Mouse (Mus musculus) intestine, embryonic 16.5 days (tissue): Measurements from ENCODE around the gene Tigd2. TPM values are rescaled to one million over a fixed set of nuclear protein-coding genes. Genes with fewer than 3 reads are reported as not detected.

Experiments used
- ATAC-seq: fragments of 200-750 bp; cut with Nextera tagmentation; 2 replicates; pipeline ENCODE4 v1.8.0; 2017; ENCODE audit warnings: moderate TSS enrichment, moderate library complexity
- H3K27ac ChIP-seq: fragments of 300-500 bp; sonication (generic); 2 replicates; pipeline ENCODE4 v1.5.1; 2014; ENCODE audit warnings: mild to moderate bottlenecking, low read length
- H3K27me3 ChIP-seq: fragments of 300-500 bp; sonication (generic); replicated peaks from 2 replicates; pipeline ENCODE4 v1.6.1; 2014; ENCODE audit warnings: low read length, control low read depth, mixed read lengths; ENCODE audit not compliant: control insufficient read depth, insufficient read depth
- H3K36me3 ChIP-seq: fragments of 300-500 bp; sonication (generic); 2 replicates; pipeline ENCODE4 v1.6.1; 2014; ENCODE audit warnings: low read length, control low read depth; ENCODE audit not compliant: control insufficient read depth, insufficient read depth
- H3K4me1 ChIP-seq: fragments of 300-500 bp; sonication (generic); 2 replicates; pipeline ENCODE4 v1.6.1; 2014; ENCODE audit warnings: low read length, control low read depth, mixed read lengths; ENCODE audit not compliant: control insufficient read depth, insufficient read depth
- H3K4me2 ChIP-seq: fragments of 300-500 bp; sonication (generic); 2 replicates; pipeline ENCODE4 v1.6.1; 2014; ENCODE audit warnings: low read depth, low read length, control low read depth
- H3K4me3 ChIP-seq: fragments of 300-500 bp; sonication (generic); 2 replicates; pipeline ENCODE4 v1.5.1; 2014; ENCODE audit warnings: mild to moderate bottlenecking, low read length
- H3K9ac ChIP-seq: fragments of 300-500 bp; sonication (generic); 2 replicates; pipeline ENCODE4 v1.6.1; 2014; ENCODE audit warnings: low read depth, low read length
- H3K9me3 ChIP-seq: fragments of 300-500 bp; sonication (generic); 2 replicates; pipeline ENCODE4 v1.6.1; 2016; ENCODE audit warnings: low read length, control low read depth; ENCODE audit not compliant: control insufficient read depth
- WGBS: fragments of 180-500 bp; shearing (Covaris S2); extraction: QIAGEN DNeasy Blood & Tissue Kit; methylation state at CpG from one replicate; pipeline ENCODE4 v1.1.7; 2014; 5-methylcytosine and 5-hydroxymethylcytosine counted together
- polyA plus RNA-seq: library from polyadenylated mRNA; unstranded; fragments of >200 nt; fragmentation: Nextera tagmentation; extraction: Ambion mirVana; gene quantifications from 2 replicates; pipeline ENCODE4 v1.2.1, GENCODE M21; 2015

Gene Tigd2
- 11.9 and 12.3 TPM in 2 replicates for polyA plus RNA-seq

- ATAC-seq = peak; percentile 98
- Histone ChIP-seq H3K9ac (peak within 1 kb of the TSS; percentile 96), H3K4me3 (peak within 1 kb of the TSS; percentile 91), H3K36me3 (no peaks in the 10 kb centered on the region), H3K9me3 (no peaks in the 10 kb centered on the region), H3K4me2 (peak within 1 kb of the TSS; percentile 75), H3K4me1 (no peaks in the 10 kb centered on the region), H3K27ac (peak within 1 kb of the TSS; percentile 87), H3K27me3 (no peaks in the 10 kb centered on the region)
- under 1% methylated on average over 62 of the region's 62 CpGs for WGBS
Measured at GRCm38 (mm10) chr6:59208685-59209298, at the start of gene Tigd2. Gene Tigd2 (plus strand): TSS chr6:59208870.

GRCm38 (mm10) chr6:59161801-59162478 is 46.7 kb upstream of the Tigd2 start:
- ATAC-seq = peak; percentile 87
- 47% methylated on average over 4 of the region's 4 CpGs for WGBS
- Histone ChIP-seq H3K9ac (no peak overlapping the region), H3K27ac (no peak overlapping the region), H3K27me3 (no peaks in the 10 kb centered on the region), H3K9me3 (no peaks in the 10 kb centered on the region), H3K4me2 (no peak overlapping the region), H3K4me1 (no peaks in the 10 kb centered on the region), H3K36me3 (no peaks in the 10 kb centered on the region), H3K4me3 (no peak overlapping the region)

- Histone ChIP-seq H3K27me3 (no peaks in the 10 kb centered on the region), H3K36me3 (no peaks in the 10 kb centered on the region), H3K9ac (no peak overlapping the region), H3K4me3 (no peak overlapping the region), H3K4me2 (no peak overlapping the region), H3K4me1 (no peaks in the 10 kb centered on the region), H3K27ac (no peak overlapping the region), H3K9me3 (no peaks in the 10 kb centered on the region)
- ATAC-seq = no peak
- 67% methylated on average over 2 of the region's 2 CpGs for WGBS
Measured at GRCm38 (mm10) chr6:59162887-59163286, 45.8 kb upstream of the Tigd2 start.

GRCm38 (mm10) chr6:59163407-59163806 is 45.3 kb upstream of the Tigd2 start:
- 68% methylated on average over 3 of the region's 3 CpGs for WGBS
- Histone ChIP-seq H3K27ac (no peak overlapping the region), H3K9ac (no peak overlapping the region), H3K27me3 (no peaks in the 10 kb centered on the region), H3K36me3 (no peaks in the 10 kb centered on the region), H3K4me1 (no peaks in the 10 kb centered on the region), H3K4me2 (no peak overlapping the region), H3K9me3 (no peaks in the 10 kb centered on the region), H3K4me3 (no peak overlapping the region)
- no peak for ATAC-seq

GRCm38 (mm10) chr6:59168939-59169338 is 39.7 kb upstream of the Tigd2 start:
- Histone ChIP-seq H3K4me1 (no peaks in the 10 kb centered on the region), H3K27ac (no peak overlapping the region), H3K9me3 (no peaks in the 10 kb centered on the region), H3K27me3 (no peaks in the 10 kb centered on the region), H3K36me3 (no peaks in the 10 kb centered on the region), H3K9ac (no peak overlapping the region), H3K4me3 (no peak overlapping the region), H3K4me2 (no peak overlapping the region)
- 38% methylated on average over 2 of the region's 2 CpGs for WGBS
- ATAC-seq = no peak

- no peaks in the 10 kb centered on the region for H3K36me3 ChIP-seq
- ATAC-seq = peak; percentile 97
- H3K4me2 ChIP-seq = no peak overlapping the region
- no peaks in the 10 kb centered on the region for H3K27me3 ChIP-seq
- no peaks in the 10 kb centered on the region for H3K4me1 ChIP-seq
- no peaks in the 10 kb centered on the region for H3K9me3 ChIP-seq
- WGBS = 49% methylated on average over 3 of the region's 3 CpGs
- no peak overlapping the region for H3K27ac ChIP-seq
- H3K9ac ChIP-seq = no peak overlapping the region
- no peak overlapping the region for H3K4me3 ChIP-seq
Measured at GRCm38 (mm10) chr6:59171230-59171629, 37.4 kb upstream of the Tigd2 start.

GRCm38 (mm10) chr6:59173940-59174339 is 34.7 kb upstream of the Tigd2 start:
- Histone ChIP-seq H3K27me3 (no peaks in the 10 kb centered on the region), H3K4me2 (no peak overlapping the region), H3K9ac (no peak overlapping the region), H3K4me3 (no peak overlapping the region), H3K4me1 (no peaks in the 10 kb centered on the region), H3K27ac (no peak overlapping the region), H3K36me3 (no peaks in the 10 kb centered on the region), H3K9me3 (no peaks in the 10 kb centered on the region)
- WGBS = 64% methylated on average over 1 of the region's 1 CpGs
- ATAC-seq = no peak

GRCm38 (mm10) chr6:59178051-59178450 is 30.6 kb upstream of the Tigd2 start:
- ATAC-seq = peak; percentile 93
- no peaks in the 10 kb centered on the region for H3K36me3 ChIP-seq
- no peaks in the 10 kb centered on the region for H3K4me1 ChIP-seq
- no peak overlapping the region for H3K27ac ChIP-seq
- no peaks in the 10 kb centered on the region for H3K9me3 ChIP-seq
- whole genome bisulfite sequencing = 79% methylated on average over 3 of the region's 3 CpGs
- H3K9ac ChIP-seq = no peak overlapping the region
- no peak overlapping the region for H3K4me3 ChIP-seq
- H3K27me3 ChIP-seq = no peaks in the 10 kb centered on the region
- H3K4me2 ChIP-seq = no peak overlapping the region

- H3K4me1 ChIP-seq = no peaks in the 10 kb centered on the region
- peak; percentile 60 for ATAC-seq
- no peaks in the 10 kb centered on the region for H3K27me3 ChIP-seq
- no peak overlapping the region for H3K4me3 ChIP-seq
- no peaks in the 10 kb centered on the region for H3K36me3 ChIP-seq
- H3K9me3 ChIP-seq = no peaks in the 10 kb centered on the region
- no peak overlapping the region for H3K9ac ChIP-seq
- no peak overlapping the region for H3K4me2 ChIP-seq
- 35% methylated on average over 7 of the region's 7 CpGs for WGBS
- H3K27ac ChIP-seq = no peak overlapping the region
Measured at GRCm38 (mm10) chr6:59180376-59180996, 28.2 kb upstream of the Tigd2 start.
